7 mouse cellular contexts compared by ENCODE assay signal in genomic region chrX:133687666-133688151, GRCm38 (mm10). TPM values are rescaled to one million over a fixed set of nuclear protein-coding genes. Genes with fewer than 3 reads are reported as not detected.
DNase-seq lines count a peak whose midpoint lies in the region; ATAC-seq lines count a peak whose summit lies in the region.

No protein-coding gene starts in this region.

- peak overlapping the region; percentile 95 for H3K4me2 ChIP-seq in heart, embryonic 12.5 days
- peak overlapping the region; percentile 75 for H3K4me2 ChIP-seq in limb, embryonic 12.5 days

- peak overlapping the region; percentile 30; the same call in 1 of the 2 replicates for H3K9ac ChIP-seq in heart, embryonic 12.5 days
- H3K9ac ChIP-seq in limb, embryonic 12.5 days (replicated peaks), result peak overlapping the region; percentile 44; the same call in 1 of the 2 replicates

- H3K4me3 ChIP-seq in megakaryocyte, embryonic 14.5 days (replicated peaks), result peak overlapping the region; percentile 59
- peak overlapping the region; percentile 60 for H3K4me3 ChIP-seq in heart, embryonic 12.5 days
- peak overlapping the region; percentile 53 for H3K4me3 ChIP-seq in limb, embryonic 12.5 days (replicated peaks)

- 16% methylated on average over 35 of the region's 37 CpGs for WGBS in heart, embryonic 12.5 days
- 19% methylated on average over 37 of the region's 37 CpGs for WGBS in limb, embryonic 12.5 days

- DNase-seq in embryo, embryonic 10 days (ENCODE audit: low spot score), result peak; percentile 18
- DNase-seq in retina, embryonic 14.5 days (ENCODE audit: low spot score), result peak; percentile 24
- no peak for DNase-seq in cerebellum, adult 8-10 months

- peaks cover 70% of the 10 kb centered on the region for H3K27me3 ChIP-seq in megakaryocyte, embryonic 14.5 days (replicated peaks)
- peaks cover 58% of the 10 kb centered on the region for H3K27me3 ChIP-seq in heart, embryonic 12.5 days (replicated peaks)
- H3K27me3 ChIP-seq in limb, embryonic 12.5 days, result peaks cover 78% of the 10 kb centered on the region

- H3K36me3 ChIP-seq in megakaryocyte, embryonic 14.5 days (replicated peaks; ENCODE audit: low read length), result no peaks in the 10 kb centered on the region
- H3K36me3 ChIP-seq in heart, embryonic 12.5 days, result no peaks in the 10 kb centered on the region
- no peaks in the 10 kb centered on the region for H3K36me3 ChIP-seq in limb, embryonic 12.5 days

- peaks cover 23% of the 10 kb centered on the region for H3K4me1 ChIP-seq in megakaryocyte, embryonic 14.5 days
- H3K4me1 ChIP-seq in heart, embryonic 12.5 days (replicated peaks), result 0 out of 2 replicates have a peak, but pooled peaks cover 4% of the 10 kb centered on the region
- 0 out of 2 replicates have a peak, but pooled peaks cover 5% of the 10 kb centered on the region for H3K4me1 ChIP-seq in limb, embryonic 12.5 days (replicated peaks)

- H3K27ac ChIP-seq in heart, embryonic 12.5 days (ENCODE audit: poor library complexity, severe bottlenecking), result no peak overlapping the region
- H3K27ac ChIP-seq in limb, embryonic 12.5 days, result no peak overlapping the region

- H3K9me3 ChIP-seq in megakaryocyte, embryonic 14.5 days, result peaks cover 31% of the 10 kb centered on the region
- H3K9me3 ChIP-seq in heart, embryonic 12.5 days (replicated peaks), result no peaks in the 10 kb centered on the region
- H3K9me3 ChIP-seq in limb, embryonic 12.5 days, result no peaks in the 10 kb centered on the region

- ATAC-seq in megakaryocyte, adult 5-6 weeks (ENCODE audit: poor library complexity, severe bottlenecking), result no peak
- ATAC-seq in heart, embryonic 12.5 days (ENCODE audit: insufficient number of reproducible peaks, low FRiP score), result 0 out of 2 replicates have a peak, but pooled peaks have one; percentile 40
- no peak for ATAC-seq in limb, embryonic 12.5 days (ENCODE audit: insufficient number of reproducible peaks, insufficient read depth, low FRiP score, low TSS enrichment, low read depth)

RNA-seq across cellular contexts. Expression of gene Pcdh19, which starts 1.1 kb away (rescaled TPM):
- polyA plus RNA-seq in megakaryocyte, embryonic 14.5 days (2012; ENCODE audit: insufficient read depth, low replicate concordance), result not detected in 2 replicates
- total RNA-seq in megakaryocyte, adult 5-6 weeks (2015), result 0.02 TPM in 1 of 2 replicates, not detected in the other
- 0.08 TPM in 1 of 2 replicates, not detected in the other for total RNA-seq in megakaryocyte, adult 5-6 weeks (2017)
- 0.17 and 0.20 TPM in 2 replicates for polyA plus RNA-seq in heart, embryonic 12.5 days (2016; fragmentation: Nextera tagmentation; extraction: Ambion mirVana)
- polyA plus RNA-seq in limb, embryonic 12.5 days (2016; fragmentation: Nextera tagmentation; extraction: Ambion mirVana), result 3.5 and 5.2 TPM in 2 replicates
